Mouse (Mus musculus): Measurements from ENCODE around the gene Gm11983. TPM values are rescaled to one million over a fixed set of nuclear protein-coding genes. Genes with fewer than 3 reads are reported as not detected.

Gene Gm11983
- polyA plus RNA-seq, 2 experiments, result not detected

- Histone ChIP-seq H3K4me2 (ENCODE audit: low read depth) (no peak overlapping the region), H3K4me1 (replicated peaks; ENCODE audit: control insufficient read depth in 2 of 2, insufficient read depth in 2 of 2, low read length in 1 of 2) (no peaks in the 10 kb centered on the region), H3K4me3 (ENCODE audit: insufficient read depth in 1 of 2, low read depth in 2 of 2, low read length in 2 of 2) (no peak overlapping the region), H3K27me3 (ENCODE audit: control insufficient read depth, insufficient read depth, low read length) (no peaks in the 10 kb centered on the region), H3K36me3 (replicated peaks; ENCODE audit: control insufficient read depth, insufficient read depth, low read depth) (no peaks in the 10 kb centered on the region), H3K9me3 (ENCODE audit: control insufficient read depth, low read length) (no peaks in the 10 kb centered on the region), H3K9ac (replicated peaks) (no peak overlapping the region), H3K27ac (no peak overlapping the region)
- no peak for DNase-seq (ENCODE audit: low read depth in 3 of 3, low spot score in 3 of 3)
- no peak for ATAC-seq (ENCODE audit: insufficient read depth)
- WGBS (ENCODE audit: insufficient replicate concordance), result 65% methylated on average over 2 of the region's 2 CpGs
- TF ChIP-seq CTCF (IDR thresholded peaks at IDR 0.05; ENCODE audit: low read depth), result no peak
- no peak for TF ChIP-seq EP300 (IDR thresholded peaks at IDR 0.05; ENCODE audit: low read depth)
These were observed 6.4 kb upstream of the Gm11983 start for GRCm38 (mm10) chr11:6843831-6844230.

GRCm38 (mm10) chr11:6842160-6842559, 4.7 kb upstream of the Gm11983 start:
- no peaks in the 10 kb centered on the region for H3K9me3 ChIP-seq (ENCODE audit: control insufficient read depth, low read length)
- no peaks in the 10 kb centered on the region for H3K27me3 ChIP-seq (ENCODE audit: control insufficient read depth, insufficient read depth, low read length)
- no peak overlapping the region for H3K9ac ChIP-seq (replicated peaks)
- H3K4me3 ChIP-seq (ENCODE audit: insufficient read depth in 1 of 2, low read depth in 2 of 2, low read length in 2 of 2), result no peak overlapping the region
- 61% methylated on average over 5 of the region's 5 CpGs for WGBS (ENCODE audit: insufficient replicate concordance)
- TF ChIP-seq CTCF (IDR thresholded peaks at IDR 0.05; ENCODE audit: low read depth) (no peak), EP300 (IDR thresholded peaks at IDR 0.05; ENCODE audit: low read depth) (no peak)
- H3K27ac ChIP-seq, result no peak overlapping the region
- no peak overlapping the region for H3K4me2 ChIP-seq (ENCODE audit: low read depth)
- ATAC-seq (ENCODE audit: insufficient read depth) (no peak), DNase-seq (ENCODE audit: low read depth in 3 of 3, low spot score in 3 of 3) (no peak)
- H3K36me3 ChIP-seq (replicated peaks; ENCODE audit: control insufficient read depth, insufficient read depth, low read depth), result no peaks in the 10 kb centered on the region
- H3K4me1 ChIP-seq (replicated peaks; ENCODE audit: control insufficient read depth in 2 of 2, insufficient read depth in 2 of 2, low read length in 1 of 2), result no peaks in the 10 kb centered on the region

GRCm38 (mm10) chr11:6840775-6841174, 3.3 kb upstream of the Gm11983 start:
- DNase-seq (ENCODE audit: low read depth in 3 of 3, low spot score in 3 of 3), result no peak
- Histone ChIP-seq H3K9me3 (ENCODE audit: control insufficient read depth, low read length) (no peaks in the 10 kb centered on the region), H3K4me1 (replicated peaks; ENCODE audit: control insufficient read depth in 2 of 2, insufficient read depth in 2 of 2, low read length in 1 of 2) (no peaks in the 10 kb centered on the region), H3K4me3 (ENCODE audit: insufficient read depth in 1 of 2, low read depth in 2 of 2, low read length in 2 of 2) (no peak overlapping the region), H3K27me3 (ENCODE audit: control insufficient read depth, insufficient read depth, low read length) (no peaks in the 10 kb centered on the region), H3K36me3 (replicated peaks; ENCODE audit: control insufficient read depth, insufficient read depth, low read depth) (no peaks in the 10 kb centered on the region), H3K9ac (replicated peaks) (no peak overlapping the region), H3K27ac (no peak overlapping the region), H3K4me2 (ENCODE audit: low read depth) (no peak overlapping the region)
- TF ChIP-seq CTCF (IDR thresholded peaks at IDR 0.05; ENCODE audit: low read depth), result no peak
- no peak for TF ChIP-seq EP300 (IDR thresholded peaks at IDR 0.05; ENCODE audit: low read depth)
- 60% methylated on average over 3 of the region's 3 CpGs for WGBS (ENCODE audit: insufficient replicate concordance)
- no peak for ATAC-seq (ENCODE audit: insufficient read depth)

- 47% methylated on average over 13 of the region's 13 CpGs for WGBS (ENCODE audit: insufficient replicate concordance)
- DNase-seq (ENCODE audit: low read depth in 3 of 3, low spot score in 3 of 3) (no peak), ATAC-seq (ENCODE audit: insufficient read depth) (no peak)
These were observed 2.8 kb downstream of the Gm11983 start for GRCm38 (mm10) chr11:6834636-6835035.

GRCm38 (mm10) chr11:6833731-6834130, 3.7 kb downstream of the Gm11983 start:
- DNase-seq (ENCODE audit: low read depth in 3 of 3, low spot score in 3 of 3), result no peak
- Histone ChIP-seq H3K4me3 (ENCODE audit: insufficient read depth in 1 of 2, low read depth in 2 of 2, low read length in 2 of 2) (no peak overlapping the region), H3K9me3 (ENCODE audit: control insufficient read depth, low read length) (no peaks in the 10 kb centered on the region), H3K4me1 (replicated peaks; ENCODE audit: control insufficient read depth in 2 of 2, insufficient read depth in 2 of 2, low read length in 1 of 2) (no peaks in the 10 kb centered on the region), H3K9ac (replicated peaks) (no peak overlapping the region), H3K4me2 (ENCODE audit: low read depth) (no peak overlapping the region), H3K27me3 (ENCODE audit: control insufficient read depth, insufficient read depth, low read length) (no peaks in the 10 kb centered on the region), H3K27ac (no peak overlapping the region), H3K36me3 (replicated peaks; ENCODE audit: control insufficient read depth, insufficient read depth, low read depth) (no peaks in the 10 kb centered on the region)
- TF ChIP-seq CTCF (IDR thresholded peaks at IDR 0.05; ENCODE audit: low read depth), result no peak
- no peak for TF ChIP-seq EP300 (IDR thresholded peaks at IDR 0.05; ENCODE audit: low read depth)
- WGBS (ENCODE audit: insufficient replicate concordance), result 66% methylated on average over 9 of the region's 9 CpGs
- no peak for ATAC-seq (ENCODE audit: insufficient read depth)

More at GRCm38 (mm10) chr11:6834636-6835035, 2.8 kb downstream of the Gm11983 start:
- Histone ChIP-seq H3K27me3 (ENCODE audit: control insufficient read depth, insufficient read depth, low read length) (no peaks in the 10 kb centered on the region), H3K9ac (replicated peaks) (no peak overlapping the region), H3K36me3 (replicated peaks; ENCODE audit: control insufficient read depth, insufficient read depth, low read depth) (no peaks in the 10 kb centered on the region), H3K4me1 (replicated peaks; ENCODE audit: control insufficient read depth in 2 of 2, insufficient read depth in 2 of 2, low read length in 1 of 2) (no peaks in the 10 kb centered on the region), H3K4me3 (ENCODE audit: insufficient read depth in 1 of 2, low read depth in 2 of 2, low read length in 2 of 2) (no peak overlapping the region), H3K27ac (no peak overlapping the region), H3K4me2 (ENCODE audit: low read depth) (no peak overlapping the region), H3K9me3 (ENCODE audit: control insufficient read depth, low read length) (no peaks in the 10 kb centered on the region)
- TF ChIP-seq EP300 (IDR thresholded peaks at IDR 0.05; ENCODE audit: low read depth) (no peak), CTCF (IDR thresholded peaks at IDR 0.05; ENCODE audit: low read depth) (no peak)
